Mouse (Mus musculus) hindlimb bud, embryonic 11.5 days (tissue): ENCODE measurements around the gene Kri1.
"Not testable (repeated sequence)": the region's sequence is repeated elsewhere in the genome, so short reads cannot be mapped to it uniquely, and the experiment has no call there.

Experiments
- DNase-seq: peaks from one replicate; pipeline ENCODE4 v3.0.0-alpha.2; 2012; ENCODE audit warnings: low read depth, low spot score; ENCODE audit errors: extremely low spot score

Kri1 gene

DNA sequence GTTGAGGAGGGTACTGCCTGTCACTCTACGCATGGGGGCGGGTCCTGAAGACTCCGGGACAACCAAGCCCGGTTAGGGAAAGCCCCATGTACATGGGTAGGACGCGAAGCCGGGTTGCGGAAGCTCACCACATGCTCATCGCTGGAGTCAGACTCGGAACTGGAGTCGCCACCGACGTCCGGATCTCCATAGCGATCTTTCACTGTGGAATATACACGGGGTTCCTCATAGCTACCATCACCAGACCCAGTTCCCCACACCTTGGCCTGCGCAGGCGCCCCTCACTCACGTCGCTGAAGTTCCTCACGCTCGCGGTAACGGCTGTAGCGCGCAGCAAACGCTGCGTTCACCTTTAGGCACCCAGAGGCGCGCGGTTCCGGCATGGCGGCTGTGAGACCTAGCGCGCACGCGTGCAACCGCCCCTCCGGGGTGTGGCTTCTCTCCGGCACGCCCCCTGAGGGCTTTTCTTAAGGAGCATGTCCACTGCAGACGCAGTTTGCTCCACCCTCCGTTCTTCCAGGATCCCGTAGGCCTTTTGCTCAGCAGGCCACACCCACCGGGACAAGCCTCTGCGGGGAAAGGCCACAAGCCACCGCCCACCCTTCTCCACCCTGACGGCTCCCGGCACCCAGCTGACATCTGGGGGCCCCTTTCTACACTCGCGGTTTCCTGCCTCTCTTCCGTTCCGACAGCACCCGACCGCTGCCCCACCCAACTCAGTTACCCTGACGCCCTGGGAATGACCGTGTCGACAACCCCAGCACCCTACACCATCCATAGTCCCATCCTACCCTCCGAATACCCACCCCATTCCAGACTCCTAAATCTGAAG is at the start of gene Kri1:
TSS of gene Kri1 (minus strand) at position 399 of the 832 bp plus-strand sequence.
- DNase-seq = peak; percentile 86

DNA sequence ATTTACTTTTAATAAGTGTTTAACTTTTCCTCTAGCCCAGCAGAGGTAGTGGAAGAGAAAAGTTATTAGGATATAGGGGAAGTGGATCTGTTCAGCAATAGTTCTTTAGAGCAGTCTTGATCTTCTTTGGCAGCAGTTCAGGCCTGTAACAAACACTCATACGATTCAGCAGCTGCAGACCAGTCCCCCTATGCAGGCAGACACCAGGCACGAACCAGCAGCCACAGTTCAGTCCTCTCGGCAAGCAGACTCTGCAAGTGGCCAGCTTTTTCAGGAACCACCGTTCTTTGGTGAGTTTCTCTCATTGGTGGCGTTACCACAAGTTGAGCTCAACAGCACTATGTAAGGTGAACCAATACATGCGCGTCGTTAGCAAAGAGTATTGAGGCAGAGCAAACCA is 48.7 kb upstream of the Kri1 start:
- DNase-seq = no peak

DNA sequence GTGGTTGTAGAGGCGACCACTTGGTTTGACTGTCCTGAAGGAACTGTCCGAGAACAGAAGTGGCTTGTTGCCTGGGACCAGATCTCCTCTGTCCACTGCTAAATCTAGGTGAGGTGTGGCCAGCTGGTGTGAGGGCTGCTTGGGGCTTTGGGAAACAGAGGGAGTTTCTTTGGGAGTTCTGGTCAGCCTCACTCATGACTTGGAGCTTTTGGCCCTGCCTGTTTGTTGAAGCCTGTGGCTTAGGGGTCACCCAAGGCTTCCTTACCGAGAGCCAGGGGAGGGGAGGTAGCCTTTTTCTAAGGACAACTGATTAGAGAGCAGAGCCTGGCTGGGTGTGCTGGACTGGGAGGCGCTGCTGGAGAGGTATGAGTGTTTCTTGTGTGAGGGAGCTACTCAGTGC is 47.6 kb upstream of the Kri1 start:
- no peak for DNase-seq

DNA sequence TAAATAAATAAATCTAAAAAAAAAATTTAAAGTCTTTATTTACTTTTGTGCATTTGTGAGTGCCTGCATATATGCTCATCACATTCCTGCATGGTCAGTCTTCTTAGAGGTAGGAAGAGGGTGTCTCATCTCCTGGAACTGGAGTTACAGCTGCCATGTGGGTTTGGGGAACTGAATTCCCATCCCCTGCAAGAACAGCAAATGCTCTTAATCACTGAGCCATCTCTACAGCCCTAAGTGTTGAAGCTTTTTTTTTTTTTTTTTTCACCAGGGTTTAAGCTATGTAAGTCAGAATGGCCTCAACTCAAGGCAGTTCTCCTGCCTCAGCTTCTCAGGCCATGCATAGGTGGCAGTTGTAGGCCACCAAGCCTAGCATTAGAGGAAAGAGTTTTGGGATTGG is 47.0 kb upstream of the Kri1 start:
- DNase-seq = no peak

- DNase-seq = no peak
These were observed 45.8 kb upstream of the Kri1 start for GRCm38 (mm10) chr9:21333523-21333922.

DNA sequence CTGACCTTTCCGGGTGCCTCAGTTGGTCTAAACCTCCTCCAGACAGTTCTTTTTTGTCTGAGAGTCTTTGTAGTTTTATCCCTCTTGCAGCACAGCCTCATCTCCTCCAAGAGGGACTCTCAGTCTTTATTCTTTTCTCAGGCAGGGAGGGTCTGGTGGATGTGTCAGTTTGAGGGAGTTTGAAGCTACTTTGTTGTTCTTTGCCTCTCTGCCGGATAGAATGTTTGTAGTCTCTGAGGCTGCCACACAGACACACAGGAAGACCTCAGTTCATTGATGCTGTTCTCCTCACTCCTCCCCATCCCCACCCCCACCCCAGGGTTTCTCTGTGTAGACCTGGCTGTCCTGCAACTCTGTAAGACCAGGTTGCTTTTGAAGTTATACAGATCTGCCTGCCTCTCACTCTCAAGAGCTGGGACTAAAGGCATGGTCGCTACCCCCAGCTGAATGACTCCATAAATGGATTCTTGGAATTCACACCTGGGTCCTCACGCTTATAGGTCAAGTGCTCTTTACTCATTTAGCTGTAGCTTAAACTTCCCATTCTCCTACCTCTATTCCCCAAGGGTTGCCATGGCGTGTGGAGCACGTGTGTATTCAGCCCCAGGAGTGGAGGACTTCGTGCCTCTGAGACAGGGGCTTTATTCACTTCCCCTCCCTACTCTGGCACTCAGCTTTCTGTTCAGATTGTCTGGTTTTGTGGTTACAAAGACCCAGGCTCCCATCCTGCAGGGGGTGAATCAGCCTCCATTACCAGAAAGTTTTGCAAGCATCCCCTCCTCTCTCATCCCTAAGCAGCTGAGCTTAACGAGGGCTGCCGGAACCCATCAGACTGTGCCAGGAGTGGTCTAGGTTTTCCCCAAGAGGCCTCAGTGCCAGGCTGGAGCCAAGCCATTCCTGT is 44.6 kb upstream of the Kri1 start:
- DNase-seq = no peak

DNA sequence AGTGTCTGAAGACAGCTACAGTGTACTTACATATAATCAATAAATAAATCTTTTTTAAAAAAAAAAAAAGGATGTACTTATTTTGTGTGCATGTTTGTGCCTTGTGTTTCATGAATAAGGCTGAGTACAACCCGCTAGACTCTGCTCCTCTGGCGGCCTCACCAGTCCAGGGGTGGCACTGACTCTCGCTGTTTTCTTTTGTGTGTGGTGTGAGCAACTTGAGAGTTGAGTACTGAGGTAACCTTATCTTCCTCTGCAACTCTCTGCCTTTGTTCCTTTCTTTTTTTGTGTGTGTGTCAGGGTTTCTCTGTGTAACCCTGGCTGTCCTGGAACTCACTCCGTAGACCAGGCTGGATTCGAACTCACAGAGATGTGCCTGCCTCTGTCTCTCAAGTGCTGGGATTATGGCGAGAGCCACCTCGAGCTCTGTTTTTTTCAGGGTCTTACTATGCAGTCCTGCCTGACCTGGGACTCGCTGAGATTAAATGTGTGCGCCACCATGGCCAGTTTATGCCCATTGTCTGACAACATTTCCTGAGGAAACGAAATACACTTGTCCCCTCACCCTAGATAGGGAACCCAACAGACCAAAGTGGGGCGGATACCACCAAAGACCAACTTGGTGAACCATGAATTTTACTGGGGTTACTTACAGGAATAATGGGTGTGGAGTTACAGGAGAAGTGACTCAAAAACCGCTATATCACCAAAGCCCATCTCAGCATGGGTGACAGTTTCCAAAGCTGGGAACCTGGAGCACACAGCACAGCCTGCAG is 43.8 kb upstream of the Kri1 start:
- no peak for DNase-seq

- no peak for DNase-seq
These were observed 42.0 kb upstream of the Kri1 start for GRCm38 (mm10) chr9:21329699-21330289.

- no peak for DNase-seq
These were observed 41.3 kb upstream of the Kri1 start for GRCm38 (mm10) chr9:21329041-21329440.

DNA sequence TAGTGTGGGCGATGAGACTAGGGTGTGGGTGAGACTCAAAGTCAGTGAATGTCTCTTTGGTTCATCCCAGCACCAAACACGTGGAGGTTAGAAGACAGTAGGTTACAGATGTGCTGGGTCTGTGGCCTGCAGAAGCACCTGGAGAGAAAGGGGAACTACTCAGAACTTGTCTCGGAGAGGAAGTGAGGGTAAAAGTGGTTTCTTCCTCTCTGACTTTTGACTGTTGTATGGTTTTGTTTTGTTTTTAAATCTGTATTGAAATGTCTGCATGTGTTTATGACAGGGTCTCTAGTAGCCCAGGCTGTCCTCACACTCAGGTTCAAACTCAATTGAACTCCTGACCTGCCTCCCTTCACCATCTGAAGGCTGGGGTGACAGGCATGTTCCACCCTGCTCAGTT is 40.3 kb upstream of the Kri1 start:
- DNase-seq = no peak

DNA sequence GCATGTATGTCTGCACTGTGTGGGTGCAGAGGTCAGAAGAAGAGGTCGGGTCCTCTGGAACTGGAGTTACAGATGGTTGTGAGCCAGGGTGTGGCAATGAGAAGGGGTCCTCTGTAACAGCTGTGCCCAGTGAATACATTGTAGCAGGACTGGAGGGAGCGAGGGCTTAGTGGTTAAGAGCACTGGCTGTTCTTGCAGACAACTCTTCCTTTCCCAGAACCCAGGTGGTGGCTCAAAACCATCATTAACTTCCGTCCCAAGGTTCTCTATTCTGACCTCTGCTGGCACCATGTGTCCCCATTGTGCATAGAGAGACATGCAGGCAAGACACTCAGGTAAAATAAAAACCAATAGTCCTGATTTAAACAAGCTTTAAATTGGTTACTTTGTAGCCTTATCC is 39.8 kb upstream of the Kri1 start:
- DNase-seq = no peak

DNA sequence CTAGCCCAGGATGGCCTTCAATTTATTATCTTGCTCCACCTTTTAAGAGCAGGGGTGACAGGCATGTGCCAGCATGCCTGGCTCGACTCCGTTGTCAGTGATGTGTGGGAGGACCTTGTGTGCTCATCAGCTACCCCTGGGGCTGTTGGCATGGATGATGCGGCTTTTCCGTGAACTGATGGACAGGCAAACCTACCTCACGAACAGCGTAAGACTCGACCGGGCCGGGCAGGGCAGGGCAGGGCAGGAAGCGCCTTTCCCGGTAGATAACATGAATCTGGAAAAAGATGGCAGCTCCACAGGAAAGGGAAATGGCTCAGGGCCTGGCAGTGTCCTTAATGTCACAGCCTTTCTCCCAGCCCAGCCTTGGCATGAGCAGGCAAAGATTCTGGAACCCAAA is 36.5 kb upstream of the Kri1 start:
- no peak for DNase-seq

GRCm38 (mm10) chr9:21322917-21323297 is 35.1 kb upstream of the Kri1 start:
- not testable (repeated sequence) for DNase-seq

GRCm38 (mm10) chr9:21322211-21322916 is 34.6 kb upstream of the Kri1 start:
- DNase-seq = no peak

GRCm38 (mm10) chr9:21321513-21321835 is 33.7 kb upstream of the Kri1 start:
- DNase-seq = no peak

DNA sequence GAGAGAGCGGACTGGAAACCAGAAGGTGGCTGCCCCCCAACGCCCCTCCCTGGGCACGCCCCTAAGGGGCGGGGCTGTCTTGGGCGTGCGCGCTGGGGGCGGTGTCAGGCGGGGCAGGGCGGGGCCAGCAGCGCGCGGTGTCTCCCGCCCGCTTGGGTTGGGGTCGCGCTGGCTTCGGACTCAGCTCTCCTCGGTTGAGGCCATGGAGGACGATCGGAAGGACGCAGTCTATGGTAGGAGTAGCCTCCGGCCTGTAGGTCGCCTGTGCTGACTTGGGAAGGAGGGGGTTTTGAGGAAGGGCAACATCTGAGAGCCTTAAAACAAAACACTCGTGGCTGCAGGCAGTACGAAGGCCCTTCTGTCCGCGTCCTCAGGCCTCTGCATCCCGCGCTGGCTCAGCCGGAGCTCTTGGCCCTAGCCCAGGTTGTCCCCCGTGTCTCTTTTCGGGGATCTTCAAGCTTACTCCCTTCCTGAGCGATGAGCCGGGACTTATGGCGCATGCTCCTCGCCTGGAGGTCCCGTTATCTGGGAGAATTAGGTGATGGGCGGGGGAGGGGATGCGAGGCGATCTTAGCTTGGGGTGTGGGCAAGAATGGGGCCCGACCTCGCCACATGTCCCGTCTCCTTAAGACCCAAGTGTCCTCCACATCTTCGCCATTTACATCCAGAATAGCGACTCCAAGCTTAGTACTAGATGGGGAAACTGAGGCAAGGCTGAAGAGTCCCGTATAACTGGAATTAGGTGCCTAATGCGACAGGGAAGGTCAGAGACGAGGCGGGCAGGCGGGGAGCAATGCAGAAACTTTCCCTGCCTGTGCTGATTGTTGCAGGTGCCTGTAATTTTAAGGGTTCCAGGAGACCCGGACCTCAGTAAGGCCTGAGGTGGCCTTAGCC is 33.1 kb upstream of the Kri1 start, which contains the start of gene Slc44a2:
TSS of gene Slc44a2 (plus strand) at position 80 of the 894 bp plus-strand sequence.
- DNase-seq = no peak

DNA sequence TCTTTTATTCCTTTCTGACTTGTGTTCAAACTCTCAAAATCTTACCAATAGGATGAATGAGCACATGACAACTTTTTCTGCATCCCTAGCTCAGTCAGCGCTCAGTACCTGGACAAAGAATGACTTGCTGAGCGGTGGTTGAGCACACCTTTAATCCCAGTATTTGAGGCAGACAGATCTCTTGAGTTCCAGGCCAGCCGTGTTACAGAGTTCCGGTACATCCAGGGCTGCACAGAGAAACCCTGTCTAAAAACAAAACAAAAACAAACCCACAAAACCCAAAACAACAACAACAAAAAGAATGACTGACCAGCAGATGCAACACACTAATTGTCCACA is 32.5 kb upstream of the Kri1 start:
- DNase-seq = peak; percentile 44

DNA sequence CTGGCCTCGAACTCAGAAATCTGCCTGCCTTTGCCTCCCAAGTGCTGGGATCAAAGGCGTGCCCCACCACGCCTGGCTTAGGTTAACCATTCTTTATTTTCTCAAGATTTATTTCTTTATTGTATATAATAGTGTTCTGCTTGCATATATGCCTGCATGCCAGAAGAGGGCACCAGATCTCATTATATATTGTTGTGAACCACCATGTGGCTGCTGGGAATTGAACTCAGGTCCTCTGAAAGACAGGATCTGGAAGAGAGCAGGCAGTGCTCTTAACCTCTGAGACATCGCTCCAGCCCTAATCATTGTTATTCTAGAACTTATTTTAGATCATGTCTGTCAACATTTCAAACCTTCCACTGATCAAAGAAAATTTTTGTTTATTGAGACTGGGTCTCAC is 31.7 kb upstream of the Kri1 start:
- no peak for DNase-seq

GRCm38 (mm10) chr9:21318792-21319191 is 31.0 kb upstream of the Kri1 start:
- no peak for DNase-seq
